Mouse (Mus musculus) midbrain, embryonic 13.5 days (tissue): ENCODE measurements around the gene Rab3ip. TPM values are rescaled to one million over a fixed set of nuclear protein-coding genes. Genes with fewer than 3 reads are reported as not detected.
A peak's percentile ranks its signal among the peaks of the same experiment; 100 is the strongest.

Experiments
- ATAC-seq: fragments of 200-750 bp; cut with Nextera tagmentation; 2 replicates; pipeline ENCODE4 v1.8.0; 2017; ENCODE audit warnings: mild to moderate bottlenecking, moderate TSS enrichment, moderate library complexity
- H3K27ac ChIP-seq: fragments of 300-500 bp; sonication (generic); 2 replicates; pipeline ENCODE4 v1.5.1; 2015; ENCODE audit warnings: inconsistent platforms, mild to moderate bottlenecking, moderate library complexity
- H3K27me3 ChIP-seq: fragments of 300-500 bp; sonication (generic); 2 replicates; pipeline ENCODE4 v1.6.1; 2015; ENCODE audit warnings: mild to moderate bottlenecking, inconsistent platforms
- H3K36me3 ChIP-seq: fragments of 300-500 bp; sonication (generic); 2 replicates; pipeline ENCODE4 v1.6.1; 2015; ENCODE audit warnings: mild to moderate bottlenecking, inconsistent platforms
- H3K4me1 ChIP-seq: fragments of 300-500 bp; sonication (generic); replicated peaks from 2 replicates; pipeline ENCODE4 v1.6.1; 2015; ENCODE audit warnings: inconsistent platforms
- H3K4me2 ChIP-seq: fragments of 300-500 bp; sonication (generic); replicated peaks from 2 replicates; pipeline ENCODE4 v1.6.1; 2015; ENCODE audit warnings: moderate library complexity, mild to moderate bottlenecking, inconsistent platforms
- H3K4me3 ChIP-seq: fragments of 300-500 bp; sonication (generic); replicated peaks from 2 replicates; pipeline ENCODE4 v1.5.1; 2015; ENCODE audit warnings: mild to moderate bottlenecking, inconsistent platforms
- H3K9ac ChIP-seq: fragments of 300-500 bp; sonication (generic); replicated peaks from 2 replicates; pipeline ENCODE4 v1.6.1; 2015; ENCODE audit warnings: mild to moderate bottlenecking, inconsistent platforms
- H3K9me3 ChIP-seq: fragments of 300-500 bp; sonication (generic); 2 replicates; pipeline ENCODE4 v1.6.1; 2016; ENCODE audit warnings: mild to moderate bottlenecking, inconsistent platforms
- WGBS: fragments of 180-500 bp; shearing (Covaris S2); methylation state at CpG from one replicate; pipeline ENCODE4 v1.1.7; 2015; 5-methylcytosine and 5-hydroxymethylcytosine counted together
- polyA plus RNA-seq: library from polyadenylated mRNA; unstranded; fragments of >200 nt; fragmentation: Nextera tagmentation; extraction: Ambion mirVana; gene quantifications from 2 replicates; pipeline ENCODE4 v1.2.1, GENCODE M21; 2015

Rab3ip gene
- polyA plus RNA-seq, 1 experiment from 2014 or later: 43.9 TPM

DNA sequence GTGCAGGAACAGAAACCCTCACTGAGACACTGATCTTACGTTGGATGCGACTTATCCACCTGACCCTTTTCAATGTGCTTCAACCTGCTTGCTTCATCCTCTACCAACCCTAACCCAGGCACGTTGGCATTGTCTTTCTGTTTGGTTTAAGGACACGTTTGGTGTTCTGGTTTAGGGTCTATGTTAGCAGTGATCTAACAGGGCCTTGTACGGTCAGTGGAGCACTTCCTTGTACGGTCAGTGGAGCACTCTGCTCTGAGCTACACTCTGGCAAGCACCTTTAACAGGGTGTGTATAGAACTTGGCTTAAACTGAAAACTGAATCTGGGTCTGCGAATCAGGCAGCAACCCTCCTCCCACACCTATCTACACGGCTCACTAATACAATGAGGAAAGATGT, 35.3 kb downstream of the Rab3ip start:
- no peak overlapping the region for H3K9ac ChIP-seq
- H3K4me3 ChIP-seq: no peak overlapping the region
- ATAC-seq: no peak
- H3K9me3 ChIP-seq: no peaks in the 10 kb centered on the region
- H3K27ac ChIP-seq: no peak overlapping the region
- WGBS: 93% methylated on average over 8 of the region's 8 CpGs
- H3K27me3 ChIP-seq: no peaks in the 10 kb centered on the region
- H3K36me3 ChIP-seq: peaks cover 76% of the 10 kb centered on the region
- H3K4me2 ChIP-seq: no peak overlapping the region
- no peaks in the 10 kb centered on the region for H3K4me1 ChIP-seq

DNA sequence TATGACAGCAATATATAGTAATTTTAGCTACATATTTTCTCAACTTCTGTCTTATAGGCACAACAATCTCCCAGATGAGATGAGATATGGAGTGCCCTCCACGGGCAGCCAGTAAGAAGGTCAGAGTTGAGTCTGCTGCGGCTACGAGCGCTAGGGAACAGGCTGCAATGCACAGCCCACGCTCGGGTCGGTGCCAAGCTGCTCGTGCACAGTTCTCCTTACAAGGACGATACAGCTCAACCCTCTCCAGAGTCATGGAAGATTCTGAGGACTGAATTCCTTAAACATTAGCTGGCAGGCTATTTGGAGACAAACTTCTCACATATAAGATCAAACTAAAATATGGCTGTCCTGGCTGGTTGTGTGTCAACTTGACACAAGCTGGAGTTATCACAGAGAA, 36.0 kb downstream of the Rab3ip start:
- no peak overlapping the region for H3K9ac ChIP-seq
- WGBS: 94% methylated on average over 9 of the region's 9 CpGs
- H3K4me2 ChIP-seq: no peak overlapping the region
- no peaks in the 10 kb centered on the region for H3K27me3 ChIP-seq
- H3K4me1 ChIP-seq: no peaks in the 10 kb centered on the region
- H3K9me3 ChIP-seq: no peaks in the 10 kb centered on the region
- ATAC-seq: no peak
- no peak overlapping the region for H3K27ac ChIP-seq
- H3K36me3 ChIP-seq: peaks cover 79% of the 10 kb centered on the region
- H3K4me3 ChIP-seq: no peak overlapping the region

DNA sequence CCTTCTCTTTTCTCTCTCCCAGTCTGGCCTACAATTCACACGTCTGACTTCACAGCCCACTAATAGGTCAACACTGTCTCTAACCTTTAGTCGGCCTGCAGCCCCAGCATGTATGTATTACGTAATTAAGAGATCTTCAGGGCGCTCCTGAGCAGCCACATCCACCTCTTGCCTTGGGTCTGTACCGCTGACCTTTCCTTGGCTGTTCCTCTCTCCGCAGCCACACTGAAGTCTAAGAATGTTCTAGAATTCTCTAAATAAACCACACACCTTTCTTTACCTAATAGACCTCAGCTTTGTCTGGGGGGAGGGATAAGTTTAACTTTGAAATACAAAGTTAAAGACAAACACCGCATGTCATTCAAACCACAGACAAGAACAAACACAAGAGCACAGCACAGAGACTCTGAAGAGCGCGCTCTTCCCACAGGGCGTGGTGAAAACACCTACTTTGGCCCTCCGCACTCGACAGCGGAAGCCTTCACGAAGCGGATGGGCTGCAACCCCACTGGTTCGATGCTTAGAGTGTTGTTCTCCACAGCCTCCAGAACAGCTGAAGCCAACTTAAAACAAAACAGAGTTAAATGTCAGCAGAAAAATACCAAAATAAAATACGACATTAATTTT, 36.8 kb downstream of the Rab3ip start:
- 95% methylated on average over 17 of the region's 17 CpGs for WGBS
- Histone ChIP-seq H3K4me1 (no peaks in the 10 kb centered on the region), H3K4me2 (no peak overlapping the region), H3K27ac (no peak overlapping the region), H3K36me3 (peaks cover 81% of the 10 kb centered on the region), H3K27me3 (no peaks in the 10 kb centered on the region), H3K4me3 (no peak overlapping the region), H3K9me3 (no peaks in the 10 kb centered on the region), H3K9ac (no peak overlapping the region)
- no peak for ATAC-seq

DNA sequence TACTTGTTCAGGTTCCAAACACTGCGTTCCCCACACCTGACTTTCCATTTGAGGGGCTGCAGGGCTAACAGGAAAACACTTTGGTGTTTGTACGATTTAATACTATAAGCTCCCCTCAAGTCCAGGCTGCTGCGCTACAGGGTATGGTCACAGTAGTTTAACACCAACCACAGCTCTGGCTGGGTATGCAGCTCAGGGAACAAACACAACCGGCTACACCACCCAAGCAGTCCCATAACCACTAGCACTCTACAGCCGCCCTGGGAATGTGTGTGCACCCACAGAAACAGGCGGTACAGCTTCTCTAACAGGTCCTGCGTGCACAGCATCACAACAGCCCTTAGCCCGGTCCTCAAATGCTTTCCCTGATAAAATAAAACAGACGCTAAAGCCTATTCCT, 37.7 kb downstream of the Rab3ip start:
- Histone ChIP-seq H3K4me3 (no peak overlapping the region), H3K9me3 (no peaks in the 10 kb centered on the region), H3K27me3 (no peaks in the 10 kb centered on the region), H3K9ac (no peak overlapping the region), H3K4me2 (no peak overlapping the region), H3K36me3 (peaks cover 82% of the 10 kb centered on the region), H3K4me1 (no peaks in the 10 kb centered on the region), H3K27ac (no peak overlapping the region)
- no peak for ATAC-seq
- 93% methylated on average over 9 of the region's 9 CpGs for WGBS

DNA sequence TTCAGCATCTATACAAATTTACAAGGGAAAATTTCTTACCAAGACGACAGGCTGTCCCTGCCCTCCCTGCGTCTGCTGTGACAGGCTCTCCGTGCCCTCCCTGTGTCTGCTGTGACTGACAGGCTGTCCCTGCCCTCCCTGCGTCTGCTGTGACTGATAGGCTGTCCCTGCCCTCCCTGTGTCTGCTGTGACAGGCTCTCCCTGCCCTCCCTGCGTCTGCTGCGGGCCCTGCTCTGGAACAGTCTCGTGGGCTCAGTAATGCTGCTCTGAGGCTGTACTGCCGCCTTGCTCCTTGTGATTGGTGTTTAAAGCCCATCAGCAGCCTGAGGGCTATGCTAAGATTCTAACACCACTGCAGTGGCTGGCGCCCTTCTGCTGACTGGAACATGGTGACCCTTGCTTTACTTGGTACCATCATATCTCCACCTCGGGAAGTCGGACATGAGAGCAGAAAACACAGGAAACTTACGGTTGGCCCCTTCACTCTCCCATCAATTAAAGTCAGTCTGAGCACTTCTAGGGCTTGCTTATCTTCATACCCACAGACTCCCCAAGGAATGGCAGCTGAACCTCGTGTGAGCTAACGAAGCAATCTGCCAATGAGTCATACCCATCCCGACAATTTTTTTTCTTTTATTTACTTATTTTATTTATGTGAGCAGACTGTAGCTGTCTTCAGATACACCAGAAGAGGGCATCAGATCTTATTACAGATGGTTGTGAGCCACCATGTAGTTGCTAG, 41.5 kb downstream of the Rab3ip start:
- no peak overlapping the region for H3K9ac ChIP-seq
- H3K4me1 ChIP-seq: no peaks in the 10 kb centered on the region
- no peak overlapping the region for H3K27ac ChIP-seq
- WGBS: 81% methylated on average over 15 of the region's 15 CpGs
- H3K36me3 ChIP-seq: peaks cover 92% of the 10 kb centered on the region
- no peak overlapping the region for H3K4me2 ChIP-seq
- no peaks in the 10 kb centered on the region for H3K9me3 ChIP-seq
- ATAC-seq: no peak
- no peak overlapping the region for H3K4me3 ChIP-seq
- H3K27me3 ChIP-seq: no peaks in the 10 kb centered on the region

DNA sequence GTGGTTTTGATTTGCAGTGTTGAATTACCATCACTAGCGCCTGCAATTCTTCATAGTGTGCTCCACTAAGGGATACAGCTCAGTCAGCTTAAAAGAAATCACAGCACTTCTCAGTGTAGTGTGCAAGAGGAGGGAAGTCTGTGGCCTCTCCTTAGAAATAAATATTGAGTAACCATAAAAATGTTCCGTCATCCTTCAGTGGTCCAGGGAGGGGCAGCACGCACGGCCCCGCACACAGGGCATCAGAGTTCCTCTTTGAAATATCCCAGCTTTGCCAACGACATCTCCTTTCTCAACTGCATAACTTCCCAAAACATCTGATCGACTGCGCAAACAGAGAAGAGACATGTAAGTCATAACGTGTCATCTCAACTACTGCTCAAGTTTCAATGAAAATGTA, 43.8 kb downstream of the Rab3ip start:
- no peak overlapping the region for H3K27ac ChIP-seq
- no peaks in the 10 kb centered on the region for H3K4me1 ChIP-seq
- no peaks in the 10 kb centered on the region for H3K9me3 ChIP-seq
- no peak overlapping the region for H3K9ac ChIP-seq
- ATAC-seq: no peak
- no peak overlapping the region for H3K4me2 ChIP-seq
- 95% methylated on average over 9 of the region's 9 CpGs for WGBS
- H3K4me3 ChIP-seq: no peak overlapping the region
- peaks cover 71% of the 10 kb centered on the region for H3K36me3 ChIP-seq
- no peaks in the 10 kb centered on the region for H3K27me3 ChIP-seq

DNA sequence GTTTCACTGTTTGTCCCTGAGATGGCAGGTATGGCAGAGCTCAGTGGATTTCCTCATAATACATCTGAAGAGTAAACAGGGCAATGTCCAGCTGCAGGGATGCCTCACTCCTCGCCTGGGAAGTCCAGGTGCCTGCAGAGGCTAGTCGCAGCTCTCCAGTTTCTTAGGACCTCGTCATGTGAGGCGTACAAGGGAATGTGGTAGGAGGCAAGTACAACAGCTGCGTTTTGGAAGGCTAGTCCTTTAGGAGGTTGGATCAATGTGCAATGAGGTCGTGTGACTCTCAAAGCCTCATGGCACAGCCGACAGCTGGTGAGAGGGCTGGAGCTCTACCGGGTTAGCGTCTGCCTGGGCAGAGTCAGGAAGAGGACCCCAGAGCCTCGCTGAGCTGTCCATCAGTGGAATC, 46.1 kb downstream of the Rab3ip start:
- Histone ChIP-seq H3K9me3 (no peaks in the 10 kb centered on the region), H3K4me2 (no peak overlapping the region), H3K4me3 (no peak overlapping the region), H3K4me1 (no peaks in the 10 kb centered on the region), H3K27me3 (no peaks in the 10 kb centered on the region), H3K36me3 (peaks cover 48% of the 10 kb centered on the region), H3K9ac (no peak overlapping the region), H3K27ac (no peak overlapping the region)
- 91% methylated on average over 10 of the region's 10 CpGs for WGBS
- no peak for ATAC-seq

DNA sequence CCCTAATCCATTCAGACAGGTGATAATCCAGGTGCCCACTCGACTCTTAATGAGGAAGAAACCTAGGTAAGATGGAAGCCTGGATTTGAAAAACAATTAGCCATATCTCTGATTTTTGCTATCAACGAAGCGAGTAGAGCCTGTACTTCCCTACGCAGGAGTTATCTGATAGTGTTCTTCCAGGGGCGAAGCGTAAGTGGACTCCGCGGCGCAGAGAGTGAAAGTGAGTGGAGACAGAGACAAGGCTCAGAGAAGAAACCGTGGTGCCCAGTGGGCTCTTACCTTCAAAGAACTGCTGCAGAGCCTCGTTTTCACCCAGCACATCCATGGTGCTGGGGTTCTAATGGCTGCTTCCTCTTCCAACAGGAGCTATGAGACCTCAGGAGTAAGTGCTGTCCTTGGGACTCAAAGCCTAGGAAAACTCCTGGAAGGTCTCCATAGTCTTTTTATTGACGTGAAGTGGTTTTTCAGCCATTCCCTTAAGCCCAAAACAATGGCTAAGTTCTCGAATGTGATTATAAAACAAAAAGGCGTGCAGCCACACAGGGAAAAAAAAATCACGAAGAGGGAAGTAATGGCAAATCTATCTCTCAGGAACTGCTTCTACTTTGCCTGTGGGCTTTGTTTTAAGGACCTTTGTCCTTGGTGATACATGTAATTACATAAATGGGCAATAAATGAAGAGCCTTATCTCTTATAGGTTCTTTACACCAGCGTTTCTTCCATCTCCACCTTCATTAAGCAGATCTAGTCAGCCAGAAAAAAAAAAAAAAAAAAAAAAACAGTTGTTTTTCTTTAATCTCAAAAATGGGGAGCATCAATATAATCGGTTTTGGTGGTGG, 54.0 kb downstream of the Rab3ip start, which contains the start of gene Myrfl:
Gene Myrfl, minus strand, starts transcription at position 584 of the 842 bp plus-strand sequence.
- no peak within 1 kb of the TSS for H3K9ac ChIP-seq
- no peaks in the 10 kb centered on the region for H3K4me1 ChIP-seq
- no peak within 1 kb of the TSS for H3K4me2 ChIP-seq
- H3K36me3 ChIP-seq: no peaks in the 10 kb centered on the region
- no peak within 1 kb of the TSS for H3K27ac ChIP-seq
- H3K27me3 ChIP-seq: no peaks in the 10 kb centered on the region
- no peak within 1 kb of the TSS for H3K4me3 ChIP-seq
- no peaks in the 10 kb centered on the region for H3K9me3 ChIP-seq
- WGBS: 77% methylated on average over 17 of the region's 17 CpGs
- no peak for ATAC-seq

DNA sequence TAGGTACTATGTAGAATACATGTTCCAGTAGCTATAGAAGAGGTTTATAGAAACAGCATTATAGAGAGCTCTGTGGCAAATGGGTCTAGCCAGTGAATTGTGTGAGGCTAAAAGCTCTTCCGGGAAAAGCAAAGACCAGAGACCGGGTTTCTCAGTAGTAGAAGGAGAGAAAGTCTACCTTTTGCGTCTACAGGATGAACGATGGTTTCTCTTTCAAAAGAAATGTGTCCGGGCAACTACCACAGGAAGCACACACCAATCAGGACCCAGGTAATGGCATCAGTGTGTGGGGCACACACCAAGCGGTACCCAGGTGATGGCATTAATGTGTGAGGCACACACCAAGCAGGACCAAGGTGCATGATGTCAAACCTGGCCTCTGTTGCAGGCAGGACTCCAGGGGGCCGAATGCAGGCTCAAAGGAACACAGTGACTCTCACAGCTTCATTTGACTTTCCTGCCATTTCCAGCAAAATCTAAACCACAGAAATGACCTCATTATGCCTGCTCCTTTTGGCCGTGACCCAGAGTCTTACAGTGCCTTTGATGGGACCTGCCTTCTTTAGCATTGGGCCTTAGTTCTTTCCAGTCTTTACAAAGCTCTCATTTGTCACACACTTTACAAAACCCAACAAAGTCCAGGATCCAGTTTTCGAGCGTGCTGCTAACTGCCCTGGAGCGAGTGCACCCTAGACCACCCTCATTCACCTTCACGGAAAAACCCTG, 55.3 kb downstream of the Rab3ip start:
- no peaks in the 10 kb centered on the region for H3K9me3 ChIP-seq
- no peak overlapping the region for H3K9ac ChIP-seq
- H3K4me2 ChIP-seq: no peak overlapping the region
- H3K4me1 ChIP-seq: no peaks in the 10 kb centered on the region
- no peak overlapping the region for H3K4me3 ChIP-seq
- no peaks in the 10 kb centered on the region for H3K27me3 ChIP-seq
- H3K36me3 ChIP-seq: no peaks in the 10 kb centered on the region
- no peak for ATAC-seq
- H3K27ac ChIP-seq: no peak overlapping the region
- 91% methylated on average over 12 of the region's 12 CpGs for WGBS

DNA sequence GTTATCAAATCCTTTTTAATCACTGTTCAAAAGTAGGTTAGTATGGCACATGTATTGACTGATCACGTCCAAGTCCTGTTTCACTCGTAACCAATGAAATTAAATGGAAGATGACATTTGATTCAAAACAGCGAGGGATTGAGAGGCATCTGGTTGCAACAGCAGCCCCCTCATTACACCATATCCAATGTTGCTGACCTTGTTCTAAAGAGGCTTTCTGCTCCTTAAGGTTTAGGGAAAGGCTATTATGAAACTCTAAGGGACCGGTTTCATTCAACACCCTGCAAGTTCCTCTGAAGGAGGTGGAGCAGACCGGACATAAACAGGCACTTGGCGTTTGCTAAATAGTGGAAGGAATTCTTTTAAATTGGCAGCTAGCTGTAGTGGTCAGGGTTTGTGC, 56.0 kb downstream of the Rab3ip start:
- Histone ChIP-seq H3K27me3 (no peaks in the 10 kb centered on the region), H3K4me3 (no peak overlapping the region), H3K4me1 (no peaks in the 10 kb centered on the region), H3K4me2 (no peak overlapping the region), H3K27ac (no peak overlapping the region), H3K36me3 (no peaks in the 10 kb centered on the region), H3K9me3 (no peaks in the 10 kb centered on the region), H3K9ac (no peak overlapping the region)
- WGBS: 79% methylated on average over 6 of the region's 6 CpGs
- no peak for ATAC-seq

DNA sequence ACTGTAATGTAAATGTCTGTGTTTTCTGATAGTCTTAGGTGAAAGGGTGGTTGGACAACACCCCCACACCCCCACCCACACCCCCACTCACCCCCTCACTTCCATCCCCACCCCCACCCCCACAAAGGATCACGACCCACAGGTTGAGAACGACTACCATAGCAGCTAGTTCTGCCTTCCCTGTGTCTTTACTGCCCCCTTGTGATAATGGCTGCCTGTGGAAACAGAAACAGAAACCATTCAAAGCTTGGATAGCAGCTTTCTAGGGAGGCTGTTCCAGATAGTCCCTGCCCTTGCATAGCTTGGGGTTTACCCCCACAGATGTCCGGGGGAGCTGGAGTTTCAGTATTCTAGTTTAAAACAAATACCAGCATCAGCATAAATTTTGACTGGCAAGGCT, 56.8 kb downstream of the Rab3ip start:
- 31% methylated on average over 3 of the region's 3 CpGs for WGBS
- H3K4me3 ChIP-seq: no peak overlapping the region

DNA sequence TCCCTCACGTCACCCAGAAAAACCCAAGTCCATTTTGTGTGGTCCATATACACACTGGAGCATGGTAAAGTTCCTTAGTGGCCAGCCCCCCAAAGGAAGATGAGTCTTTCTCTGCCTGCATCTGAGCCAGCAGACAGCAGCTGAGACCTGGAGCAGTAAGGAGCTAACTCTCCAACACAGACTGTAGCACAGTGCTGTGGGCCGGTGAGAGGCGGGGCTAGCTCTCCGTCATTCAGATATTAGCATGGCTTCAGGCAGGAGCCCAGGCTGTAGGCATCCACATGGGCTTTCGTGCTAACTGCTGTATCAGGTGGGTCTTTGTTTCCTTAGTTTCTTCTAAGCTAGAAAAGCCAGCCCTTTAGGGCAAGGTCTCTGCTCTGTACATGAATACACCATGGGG, 60.0 kb downstream of the Rab3ip start:
- Histone ChIP-seq H3K4me2 (no peak overlapping the region), H3K27ac (no peak overlapping the region), H3K4me1 (no peaks in the 10 kb centered on the region), H3K9me3 (no peaks in the 10 kb centered on the region), H3K27me3 (no peaks in the 10 kb centered on the region), H3K9ac (no peak overlapping the region), H3K4me3 (no peak overlapping the region), H3K36me3 (no peaks in the 10 kb centered on the region)
- 46% methylated on average over 5 of the region's 5 CpGs for WGBS
- peak; percentile 86 for ATAC-seq

More for the DNA sequence above, 56.8 kb downstream of the Rab3ip start:
- Histone ChIP-seq H3K4me1 (no peaks in the 10 kb centered on the region), H3K36me3 (no peaks in the 10 kb centered on the region), H3K4me2 (no peak overlapping the region), H3K9ac (no peak overlapping the region), H3K27ac (no peak overlapping the region), H3K27me3 (no peaks in the 10 kb centered on the region), H3K9me3 (no peaks in the 10 kb centered on the region)
- ATAC-seq: no peak
